Mouse (Mus musculus): ENCODE results near the gene Galns.
"Not testable (repeated sequence)": the region's sequence is repeated elsewhere in the genome, so short reads cannot be mapped to it uniquely, and the experiment has no call there.

Gene Galns

DNA sequence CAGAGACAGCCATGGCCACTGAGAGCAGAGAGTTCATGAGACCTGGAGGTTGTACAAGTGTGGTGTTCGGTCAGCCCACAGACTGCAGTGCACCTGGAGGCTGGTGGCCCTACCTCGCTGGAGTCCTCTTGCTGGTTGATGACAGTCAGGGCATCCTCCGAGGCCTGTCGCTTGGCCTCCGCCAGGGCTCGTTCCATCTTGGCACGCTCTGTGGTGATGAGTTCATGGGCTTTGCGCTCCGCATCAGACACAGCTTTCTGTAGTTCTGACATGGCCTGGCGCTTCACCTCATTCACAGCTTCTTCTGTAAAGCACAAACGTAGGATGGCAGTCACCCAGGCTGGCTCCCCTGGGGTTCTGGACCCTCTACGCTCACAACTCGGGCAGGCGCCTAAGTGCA is 21.9 kb upstream of the Galns start:
- DNase-seq = no peak

DNA sequence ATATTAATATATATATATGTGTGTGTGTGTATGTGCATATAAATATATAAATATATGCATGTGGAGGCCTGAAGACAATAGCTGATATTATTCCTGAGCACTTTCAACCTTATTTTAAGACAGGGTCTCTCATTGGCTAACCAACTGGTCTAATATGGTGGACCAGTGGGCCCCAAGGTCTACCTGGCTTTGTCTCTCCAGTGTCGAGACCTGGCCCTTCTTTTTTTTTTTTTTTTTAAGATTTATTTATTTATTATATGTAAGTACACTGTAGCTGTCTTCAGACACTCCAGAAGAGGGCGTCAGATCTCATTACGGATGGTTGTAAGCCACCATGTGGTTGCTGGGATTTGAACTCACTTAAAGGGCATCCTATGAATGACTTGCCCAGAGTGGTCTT is 20.9 kb upstream of the Galns start:
- DNase-seq = not testable (repeated sequence)

DNA sequence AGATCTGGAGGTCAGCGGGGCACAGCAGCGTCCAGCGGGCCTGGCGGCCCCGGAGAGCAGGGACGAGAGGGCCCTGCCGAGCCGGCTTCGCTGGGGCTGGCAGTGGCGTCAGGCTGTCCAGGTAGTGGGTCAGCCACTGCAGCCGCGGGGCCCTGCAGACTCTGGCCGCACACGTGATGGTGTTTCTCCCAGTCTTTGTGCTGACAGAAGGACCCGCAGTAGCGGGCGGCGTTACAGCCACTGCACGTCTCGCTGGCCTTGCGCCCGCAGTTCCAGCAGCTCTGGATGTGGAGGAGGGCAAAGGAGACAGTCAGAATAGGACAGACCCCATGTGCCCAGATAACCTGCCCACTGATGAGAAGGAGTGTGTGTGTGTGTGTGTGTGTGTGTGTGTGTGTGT is 19.4 kb upstream of the Galns start:
- DNase-seq = peak; percentile 34

GRCm38 (mm10) chr8:122629388-122629787 is 18.1 kb upstream of the Galns start:
- no peak for DNase-seq

- DNase-seq = no peak
These were observed 15.6 kb upstream of the Galns start for GRCm38 (mm10) chr8:122626896-122627295.

GRCm38 (mm10) chr8:122625811-122626210 is 14.5 kb upstream of the Galns start:
- DNase-seq = peak; percentile 32

DNA sequence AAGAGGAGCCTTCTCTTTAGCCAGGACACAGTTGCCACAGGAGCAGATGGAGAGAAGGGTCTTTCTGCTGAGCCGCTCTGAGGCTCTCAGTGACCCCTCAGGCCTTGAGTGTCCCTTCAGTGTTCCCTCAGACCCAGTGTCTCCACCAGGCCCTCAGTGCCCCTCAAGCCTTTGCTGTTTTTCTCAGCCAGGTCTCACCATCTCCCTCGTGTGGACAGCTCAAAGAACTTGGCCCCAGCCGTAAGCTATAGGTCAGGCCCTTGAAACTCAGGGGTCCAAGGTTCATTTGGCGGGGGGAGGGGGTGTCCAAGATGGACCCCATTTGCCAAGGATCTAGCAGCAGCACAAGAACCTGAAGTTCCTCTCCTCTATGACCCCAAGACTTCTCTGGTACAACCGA is 13.4 kb upstream of the Galns start:
- DNase-seq = no peak

DNA sequence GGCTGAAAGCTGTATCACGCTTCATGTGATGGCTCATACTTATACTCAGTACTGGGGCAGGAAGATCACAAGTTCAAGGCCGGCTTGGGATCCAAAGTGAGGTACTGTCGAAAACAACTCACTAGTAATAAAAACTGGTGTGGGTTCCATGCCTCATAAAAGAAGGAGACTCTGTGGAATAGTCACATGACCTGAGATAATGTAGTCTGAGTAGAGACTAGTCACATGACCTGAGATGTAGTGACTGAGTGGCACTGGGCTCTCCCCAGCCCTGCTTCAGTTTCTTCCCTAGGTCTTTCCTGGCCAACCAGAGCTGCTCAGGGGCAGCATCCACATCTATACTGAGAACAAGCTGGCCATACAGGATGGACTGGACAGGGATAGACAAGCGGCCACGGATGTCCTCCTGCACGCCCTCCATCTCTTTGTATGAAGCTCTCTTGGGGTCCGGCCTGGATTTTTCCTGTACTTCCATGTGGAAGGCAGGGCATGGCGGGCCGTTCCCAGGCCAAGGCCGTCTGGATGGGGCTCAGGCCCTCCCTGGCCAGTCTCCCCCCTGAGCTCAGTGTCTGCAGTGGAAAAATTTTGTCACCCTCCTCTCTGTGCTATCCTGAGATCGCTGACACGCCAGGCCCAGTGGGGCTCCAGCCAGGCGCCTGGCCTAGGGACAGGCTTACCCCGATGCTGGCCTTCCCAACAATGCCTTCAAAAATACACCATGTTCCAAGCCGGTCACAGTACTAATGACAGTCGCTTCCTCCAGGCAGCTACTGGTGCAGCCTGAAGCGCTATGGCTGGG is 12.8 kb upstream of the Galns start:
- DNase-seq = no peak

GRCm38 (mm10) chr8:122622727-122623126 is 11.5 kb upstream of the Galns start, which contains the start of gene Pabpn1l:
Gene Pabpn1l (minus strand): TSS chr8:122622739.
- DNase-seq = no peak

GRCm38 (mm10) chr8:122620446-122620845 is 9.2 kb upstream of the Galns start:
- DNase-seq = no peak

- DNase-seq = no peak
These were observed 7.6 kb upstream of the Galns start for GRCm38 (mm10) chr8:122618660-122619378.

- DNase-seq = peak; percentile 87
These were observed 6.8 kb upstream of the Galns start for GRCm38 (mm10) chr8:122617947-122618546.

DNA sequence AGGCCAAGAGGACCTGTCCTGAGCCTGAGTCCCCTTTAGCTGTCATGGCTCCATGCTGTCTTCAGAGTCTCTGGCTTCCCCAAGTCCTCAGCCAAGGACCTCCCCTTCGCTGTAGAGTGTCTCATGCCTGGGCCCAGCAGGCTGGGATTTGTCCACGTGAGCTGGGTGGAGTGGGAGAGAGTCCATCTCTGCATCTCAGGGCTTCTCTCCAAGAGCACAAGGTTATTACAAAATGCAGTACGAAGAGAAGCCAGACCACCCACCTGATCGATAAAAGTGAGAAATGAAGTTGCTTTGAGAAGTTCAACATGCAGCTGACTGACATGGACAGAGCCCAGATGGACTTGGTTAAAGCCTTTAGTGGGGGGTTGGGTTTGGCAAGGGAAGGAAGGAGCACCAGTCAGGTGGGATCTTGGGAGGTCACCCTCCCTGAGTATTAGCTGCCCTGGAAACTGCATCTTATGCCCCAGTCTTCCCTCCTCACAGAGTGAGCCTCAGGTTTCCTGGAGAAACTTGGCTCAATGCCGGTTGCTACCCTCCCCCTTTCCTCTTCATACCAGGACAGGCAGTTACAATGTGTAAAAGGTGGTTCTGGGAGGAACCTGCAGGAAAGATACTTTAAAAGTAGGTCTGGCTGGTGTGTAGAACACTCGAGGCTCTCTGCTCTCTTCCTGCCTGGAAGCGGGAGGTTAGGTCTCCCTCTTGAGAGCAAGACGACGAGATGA is 5.1 kb upstream of the Galns start:
- no peak for DNase-seq

DNA sequence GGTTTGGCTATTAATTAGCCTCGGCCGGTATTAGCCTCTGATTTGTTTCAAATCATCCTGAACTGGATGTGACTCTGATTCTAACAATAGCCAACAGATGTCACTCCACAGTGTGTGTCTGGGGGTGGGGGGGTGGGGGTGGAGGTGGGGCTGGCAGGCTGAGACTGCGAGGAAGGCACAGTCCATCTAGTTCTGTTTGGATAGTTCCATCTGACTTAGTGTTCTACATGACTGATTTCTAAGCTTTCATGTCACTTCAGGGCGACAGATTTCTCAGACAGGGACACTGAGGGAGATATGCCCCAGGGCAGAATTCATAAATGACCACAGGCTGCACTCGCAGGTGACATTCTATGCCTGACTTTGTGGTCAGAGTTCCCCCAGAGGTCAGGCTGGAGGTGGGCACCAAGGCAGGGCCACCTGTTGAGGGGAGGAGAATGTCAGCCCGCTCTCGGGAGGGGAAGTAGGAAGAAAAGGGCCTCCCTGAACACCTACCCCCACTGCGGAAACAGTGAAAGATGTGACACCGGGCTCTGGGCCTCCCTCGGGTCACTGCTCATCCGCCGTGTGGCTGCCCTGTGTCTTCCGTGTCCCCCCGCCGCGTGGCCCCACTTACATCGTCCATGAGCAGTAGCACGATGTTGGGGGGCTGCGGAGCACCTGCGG is 518 bp downstream of the Galns start:
- DNase-seq = no peak

GRCm38 (mm10) chr8:122610209-122610608 is 1.1 kb downstream of the Galns start:
- DNase-seq = no peak

GRCm38 (mm10) chr8:122606810-122607209 is 4.5 kb downstream of the Galns start:
- DNase-seq = no peak

DNA sequence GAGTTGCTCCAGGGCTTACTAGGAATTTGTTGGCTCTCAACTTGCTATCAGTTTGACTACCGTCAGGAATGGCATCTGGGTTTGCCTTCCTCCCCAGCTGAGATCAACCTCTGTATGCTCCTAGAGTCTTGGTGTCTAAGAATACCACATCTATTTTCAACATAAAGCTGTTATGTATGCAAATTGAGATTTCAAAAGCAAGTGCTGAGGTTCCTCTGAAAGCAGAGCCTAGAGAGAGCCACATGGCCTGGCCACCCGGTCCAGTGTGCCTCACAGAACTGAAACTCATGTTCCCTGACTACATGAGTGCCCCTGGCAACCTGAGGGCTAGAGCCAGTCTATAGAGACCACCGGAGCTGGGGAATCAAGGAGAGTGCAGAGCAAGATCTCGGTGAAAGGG is 5.9 kb downstream of the Galns start:
- no peak for DNase-seq

GRCm38 (mm10) chr8:122604640-122605039 is 6.6 kb downstream of the Galns start:
- no peak for DNase-seq

DNA sequence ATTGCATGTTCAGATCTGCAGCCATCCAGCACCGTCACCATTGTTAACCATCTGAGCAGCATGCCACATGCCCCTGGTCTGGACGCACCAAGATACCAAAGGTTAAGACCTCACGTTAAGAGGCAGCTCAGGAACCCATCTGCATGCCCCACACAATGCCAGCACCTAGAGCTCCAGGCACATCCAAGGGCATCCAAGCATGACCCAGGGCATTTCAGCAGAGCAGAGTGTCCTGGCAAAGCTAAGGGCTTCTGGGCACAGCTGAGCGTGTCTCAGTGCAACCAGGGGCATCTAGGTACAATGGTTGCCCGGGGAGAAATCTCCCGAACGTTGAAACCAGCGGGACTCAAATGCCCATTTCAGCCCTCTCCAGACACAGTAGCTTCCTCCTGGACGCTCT is 10.6 kb downstream of the Galns start:
- DNase-seq = peak; percentile 64

- DNase-seq = no peak
These were observed 15.2 kb downstream of the Galns start for GRCm38 (mm10) chr8:122596031-122596430.

DNA sequence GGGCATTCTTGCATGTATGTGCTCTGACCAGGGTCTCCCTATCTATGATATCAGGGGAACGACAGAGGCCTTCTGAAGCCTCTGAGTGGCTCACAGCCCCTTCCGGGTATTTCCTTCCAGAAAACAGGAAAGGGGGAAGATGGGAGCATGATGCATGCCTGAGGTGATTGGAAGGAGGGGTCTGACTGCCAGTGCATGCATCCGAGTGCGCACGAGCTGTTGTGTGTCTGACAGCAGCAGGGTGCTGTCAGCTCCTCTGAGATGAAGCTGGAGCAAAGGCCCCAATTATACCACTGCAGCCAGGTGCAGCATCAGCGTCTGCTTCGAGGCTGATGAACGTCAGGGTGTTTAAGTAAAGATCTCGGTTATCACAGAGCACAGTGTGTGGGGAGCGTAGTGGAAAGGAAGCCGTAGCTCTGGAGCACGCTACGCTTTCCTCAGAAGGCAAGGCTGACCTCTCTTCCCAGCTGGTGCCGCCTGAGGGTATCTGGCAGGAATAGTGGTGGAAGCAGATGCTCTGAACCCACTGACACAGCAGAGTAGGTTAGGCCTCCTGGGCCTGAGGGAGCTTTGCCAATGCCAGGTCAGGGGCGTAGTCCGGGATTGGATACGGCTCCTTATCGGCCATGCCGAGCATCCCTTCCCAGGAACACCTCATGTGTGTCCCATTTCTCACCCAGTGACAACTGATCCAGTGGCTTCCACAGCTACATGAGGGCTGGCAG is 17.3 kb downstream of the Galns start:
- DNase-seq = no peak

DNA sequence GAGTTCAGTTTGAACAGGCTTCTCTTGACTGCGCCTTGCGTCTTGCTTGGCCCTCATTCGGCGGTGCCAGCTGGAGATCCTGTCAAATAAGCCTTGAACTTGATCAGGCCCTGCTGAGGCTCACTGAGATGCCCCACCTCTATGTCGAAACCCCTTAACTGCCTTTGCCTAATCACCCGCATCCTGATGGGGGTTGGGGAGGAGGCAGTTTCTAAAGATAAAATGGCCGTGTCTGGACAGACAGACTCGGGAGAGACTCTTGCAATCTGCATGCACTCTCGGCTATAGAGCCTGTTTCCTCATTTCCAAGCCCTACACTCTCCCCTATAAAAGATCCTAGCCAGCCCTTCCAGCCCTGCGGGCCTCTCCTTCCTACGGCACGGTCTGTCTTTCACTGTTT is 18.0 kb downstream of the Galns start:
- no peak for DNase-seq

All from kidney, adult 18-20 months (tissue).